Mouse (Mus musculus): Measurements from ENCODE around the gene Parp3. TPM values are rescaled to one million over a fixed set of nuclear protein-coding genes. Genes with fewer than 3 reads are reported as not detected.

Parp3 gene
- polyA plus RNA-seq, 1 experiment from 2014 or later, result 6.4 TPM

DNA sequence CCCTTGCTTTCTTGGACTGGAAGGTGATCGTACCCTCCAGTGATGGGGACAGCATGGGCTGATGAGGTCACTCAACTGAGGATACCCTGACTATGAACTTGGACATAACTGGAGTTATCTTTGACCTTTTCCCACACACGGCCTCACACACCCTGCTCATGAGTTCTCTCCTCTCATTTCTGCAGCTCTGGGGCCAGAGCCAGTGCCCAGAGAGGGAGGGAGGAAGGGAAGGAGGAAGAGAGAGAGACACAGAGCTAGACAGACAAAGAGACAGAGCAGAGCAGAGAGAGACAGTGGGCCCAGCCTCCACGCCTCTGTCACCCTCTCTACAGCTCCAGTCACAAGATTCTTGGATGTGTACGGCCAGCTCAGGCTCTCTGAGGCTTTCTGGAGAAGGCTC lies 4.4 kb downstream of the Parp3 start:
- Histone ChIP-seq H3K4me3 (replicated peaks; ENCODE audit: low read depth, low read length) (no peak overlapping the region), H3K9me3 (replicated peaks; ENCODE audit: low read length) (no peaks in the 10 kb centered on the region), H3K4me1 (replicated peaks; ENCODE audit: insufficient read depth, low read length) (peaks cover 12% of the 10 kb centered on the region), H3K36me3 (ENCODE audit: insufficient read depth, low read length) (no peaks in the 10 kb centered on the region), H3K27me3 (ENCODE audit: insufficient read depth, low read length) (no peaks in the 10 kb centered on the region), H3K4me2 (ENCODE audit: low read length) (no peak overlapping the region), H3K27ac (peak overlapping the region; percentile 0; the same call in 1 of the 2 replicates), H3K9ac (ENCODE audit: low read depth, low read length) (no peak overlapping the region)
- ATAC-seq (replicated peaks; ENCODE audit: low FRiP score, low read depth), result no peak
- no peak for TF ChIP-seq CTCF (IDR thresholded peaks at IDR 0.05; ENCODE audit: low read depth)
- WGBS, result 70% methylated on average over 4 of the region's 4 CpGs
- no peak for DNase-seq (ENCODE audit: low spot score)

DNA sequence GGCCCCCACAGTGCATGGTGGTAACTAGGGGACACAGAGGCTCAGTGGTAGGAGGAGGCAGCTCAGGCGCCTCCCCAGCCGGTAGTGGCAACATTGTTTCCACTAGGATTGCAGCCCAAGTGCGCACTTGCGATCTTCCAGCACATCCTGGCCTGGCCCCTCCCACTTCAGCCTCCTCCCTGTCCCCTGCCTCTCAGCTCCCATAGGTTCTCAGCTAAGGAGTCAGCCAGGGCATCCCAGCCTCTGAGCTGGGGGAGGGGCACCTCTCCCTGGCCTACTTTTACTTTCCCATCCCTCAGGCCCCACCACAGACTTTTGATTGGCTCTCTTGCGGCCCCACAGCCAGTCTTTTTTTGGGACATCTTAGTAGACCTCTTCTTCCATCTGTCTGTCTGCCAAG lies 4.9 kb downstream of the Parp3 start:
- DNase-seq (ENCODE audit: low spot score), result peak; percentile 85

GRCm38 (mm10) chr9:106470991-106471750 lies 5.6 kb downstream of the Parp3 start:
- no peak overlapping the region for H3K4me3 ChIP-seq (replicated peaks; ENCODE audit: low read depth, low read length)
- no peak overlapping the region for H3K27ac ChIP-seq
- 67% methylated on average over 14 of the region's 14 CpGs for WGBS
- no peak for TF ChIP-seq CTCF (IDR thresholded peaks at IDR 0.05; ENCODE audit: low read depth)
- DNase-seq (ENCODE audit: low spot score) (no peak), ATAC-seq (replicated peaks; ENCODE audit: low FRiP score, low read depth) (no peak)
- no peaks in the 10 kb centered on the region for H3K36me3 ChIP-seq (ENCODE audit: insufficient read depth, low read length)
- peak overlapping the region; percentile 37 for H3K4me2 ChIP-seq (ENCODE audit: low read length)
- no peaks in the 10 kb centered on the region for H3K27me3 ChIP-seq (ENCODE audit: insufficient read depth, low read length)
- no peaks in the 10 kb centered on the region for H3K9me3 ChIP-seq (replicated peaks; ENCODE audit: low read length)
- no peak overlapping the region for H3K9ac ChIP-seq (ENCODE audit: low read depth, low read length)
- peaks cover 12% of the 10 kb centered on the region for H3K4me1 ChIP-seq (replicated peaks; ENCODE audit: insufficient read depth, low read length)

More for the DNA sequence above, 4.9 kb downstream of the Parp3 start:
- no peaks in the 10 kb centered on the region for H3K27me3 ChIP-seq (ENCODE audit: insufficient read depth, low read length)
- H3K36me3 ChIP-seq (ENCODE audit: insufficient read depth, low read length), result no peaks in the 10 kb centered on the region
- TF ChIP-seq CTCF (IDR thresholded peaks at IDR 0.05; ENCODE audit: low read depth), result no peak
- H3K9me3 ChIP-seq (replicated peaks; ENCODE audit: low read length), result no peaks in the 10 kb centered on the region
- H3K27ac ChIP-seq, result no peak overlapping the region
- ATAC-seq (replicated peaks; ENCODE audit: low FRiP score, low read depth), result peak; percentile 8; the same call in 1 of the 2 replicates
- no peak overlapping the region for H3K4me3 ChIP-seq (replicated peaks; ENCODE audit: low read depth, low read length)
- peaks cover 12% of the 10 kb centered on the region for H3K4me1 ChIP-seq (replicated peaks; ENCODE audit: insufficient read depth, low read length)
- peak overlapping the region; percentile 37 for H3K4me2 ChIP-seq (ENCODE audit: low read length)
- H3K9ac ChIP-seq (ENCODE audit: low read depth, low read length), result no peak overlapping the region
- WGBS, result 22% methylated on average over 5 of the region's 5 CpGs

DNA sequence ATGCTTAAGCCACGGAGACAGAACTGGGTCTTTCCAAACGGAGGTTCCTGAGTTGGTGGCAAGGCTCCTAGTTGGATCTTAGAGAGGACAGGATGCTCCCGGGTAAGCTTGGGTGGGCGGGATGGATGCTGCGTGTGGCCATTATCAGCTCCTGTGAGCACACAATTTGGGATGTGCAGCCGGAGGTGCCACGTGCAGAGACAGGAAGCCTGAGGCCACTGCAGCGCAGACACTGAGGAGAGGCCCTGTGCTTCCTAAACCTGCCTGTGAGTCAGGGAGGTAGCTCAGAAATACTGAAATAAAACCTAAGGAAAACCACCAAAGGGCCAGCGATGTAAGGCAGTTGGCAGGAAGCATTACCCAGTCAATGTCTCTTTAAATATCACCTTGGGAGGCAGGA lies 7.0 kb downstream of the Parp3 start:
- no peaks in the 10 kb centered on the region for H3K9me3 ChIP-seq (replicated peaks; ENCODE audit: low read length)
- ATAC-seq (replicated peaks; ENCODE audit: low FRiP score, low read depth), result no peak
- no peaks in the 10 kb centered on the region for H3K27me3 ChIP-seq (ENCODE audit: insufficient read depth, low read length)
- no peak overlapping the region for H3K4me2 ChIP-seq (ENCODE audit: low read length)
- 67% methylated on average over 9 of the region's 9 CpGs for WGBS
- peaks cover 18% of the 10 kb centered on the region for H3K4me1 ChIP-seq (replicated peaks; ENCODE audit: insufficient read depth, low read length)
- no peak overlapping the region for H3K9ac ChIP-seq (ENCODE audit: low read depth, low read length)
- TF ChIP-seq CTCF (IDR thresholded peaks at IDR 0.05; ENCODE audit: low read depth), result no peak
- DNase-seq (ENCODE audit: low spot score), result no peak
- no peaks in the 10 kb centered on the region for H3K36me3 ChIP-seq (ENCODE audit: insufficient read depth, low read length)
- no peak overlapping the region for H3K4me3 ChIP-seq (replicated peaks; ENCODE audit: low read depth, low read length)
- no peak overlapping the region for H3K27ac ChIP-seq

- H3K9ac ChIP-seq (ENCODE audit: low read depth, low read length), result no peak overlapping the region
- ATAC-seq (replicated peaks; ENCODE audit: low FRiP score, low read depth), result no peak
Measured at GRCm38 (mm10) chr9:106469317-106469716, 7.4 kb downstream of the Parp3 start.

GRCm38 (mm10) chr9:106467746-106468145 lies 9.0 kb downstream of the Parp3 start:
- Histone ChIP-seq H3K4me1 (replicated peaks; ENCODE audit: insufficient read depth, low read length) (peaks cover 10% of the 10 kb centered on the region; the same call in 1 of the 2 replicates), H3K9ac (ENCODE audit: low read depth, low read length) (no peak overlapping the region), H3K27me3 (ENCODE audit: insufficient read depth, low read length) (no peaks in the 10 kb centered on the region), H3K4me3 (replicated peaks; ENCODE audit: low read depth, low read length) (no peak overlapping the region), H3K4me2 (ENCODE audit: low read length) (no peak overlapping the region), H3K27ac (no peak overlapping the region), H3K36me3 (ENCODE audit: insufficient read depth, low read length) (peaks cover 9% of the 10 kb centered on the region; the same call in 1 of the 2 replicates), H3K9me3 (replicated peaks; ENCODE audit: low read length) (no peaks in the 10 kb centered on the region)
- ATAC-seq (replicated peaks; ENCODE audit: low FRiP score, low read depth), result no peak
- no peak for TF ChIP-seq CTCF (IDR thresholded peaks at IDR 0.05; ENCODE audit: low read depth)
- DNase-seq (ENCODE audit: low spot score), result no peak
- WGBS, result 89% methylated on average over 7 of the region's 7 CpGs

More at GRCm38 (mm10) chr9:106469317-106469716, 7.4 kb downstream of the Parp3 start:
- Histone ChIP-seq H3K4me3 (replicated peaks; ENCODE audit: low read depth, low read length) (no peak overlapping the region), H3K9me3 (replicated peaks; ENCODE audit: low read length) (no peaks in the 10 kb centered on the region), H3K36me3 (ENCODE audit: insufficient read depth, low read length) (no peaks in the 10 kb centered on the region), H3K27ac (no peak overlapping the region), H3K27me3 (ENCODE audit: insufficient read depth, low read length) (no peaks in the 10 kb centered on the region), H3K4me2 (ENCODE audit: low read length) (no peak overlapping the region), H3K4me1 (replicated peaks; ENCODE audit: insufficient read depth, low read length) (peaks cover 14% of the 10 kb centered on the region)
- TF ChIP-seq CTCF (IDR thresholded peaks at IDR 0.05; ENCODE audit: low read depth), result peak; percentile 33; the same call in 1 of the 2 replicates
- no peak for DNase-seq (ENCODE audit: low spot score)
- 58% methylated on average over 6 of the region's 6 CpGs for WGBS
